ENCODE assay signal across 13 mouse cellular contexts in genomic region chr19:48240960-48241359, GRCm38 (mm10). TPM values are rescaled to one million over a fixed set of nuclear protein-coding genes. Genes with fewer than 3 reads are reported as not detected.
A peak's percentile ranks its signal among the peaks of the same experiment; 100 is the strongest.
DNase-seq lines count a peak whose midpoint lies in the region; ATAC-seq lines count a peak whose summit lies in the region.
"Had no signal": no experiment of that assay in that cellular context is flagged by ENCODE, and none has a peak within 500 bp of the region (broad histone marks: within the 10 kb centered on the region; RNA-seq: fewer than 3 reads in every experiment).

No protein-coding gene starts in this region.

- 34% methylated on average over 2 of the region's 2 CpGs for WGBS in hindbrain, embryonic 12.5 days
- 25% methylated on average over 2 of the region's 2 CpGs for WGBS in midbrain, embryonic 12.5 days
- WGBS in heart, embryonic 10.5 days = 57% methylated on average over 2 of the region's 2 CpGs

- H3K4me3 ChIP-seq in hindbrain, embryonic 12.5 days = no peak overlapping the region
- H3K4me3 ChIP-seq in midbrain, embryonic 12.5 days = no peak overlapping the region
- no peak overlapping the region for H3K4me3 ChIP-seq in heart, embryonic 10.5 days
- H3K4me3 ChIP-seq: limb, embryonic 10.5 days had no signal

- peaks cover 13% of the 10 kb centered on the region; the same call in 1 of the 2 replicates for H3K27me3 ChIP-seq in hindbrain, embryonic 12.5 days
- peaks cover 13% of the 10 kb centered on the region for H3K27me3 ChIP-seq in midbrain, embryonic 12.5 days
- no peaks in the 10 kb centered on the region for H3K27me3 ChIP-seq in heart, embryonic 10.5 days (ENCODE audit: insufficient read depth, poor library complexity, severe bottlenecking)

- DNase-seq in left cerebral cortex, adult 11 months (ENCODE audit: low spot score) = peak; percentile 36
- DNase-seq in left cerebral cortex, adult 18-20 months (ENCODE audit: low spot score in 2 of 2) = no peak
- peak; percentile 59 for DNase-seq in embryo, embryonic 11 days
- DNase-seq in heart, embryonic 10.5 days (ENCODE audit: low spot score) = no peak
- DNase-seq in heart, adult 9 months (ENCODE audit: low spot score in 2 of 2) = no peak
- DNase-seq in gastrocnemius, postnatal 10 days = no peak
- DNase-seq: kidney, adult 9 months; lung, adult 18-20 months had no signal

- H3K4me1 ChIP-seq in hindbrain, embryonic 12.5 days = peaks cover 22% of the 10 kb centered on the region
- peaks cover 34% of the 10 kb centered on the region for H3K4me1 ChIP-seq in midbrain, embryonic 12.5 days
- no peaks in the 10 kb centered on the region for H3K4me1 ChIP-seq in heart, embryonic 10.5 days

- H3K36me3 ChIP-seq in hindbrain, embryonic 12.5 days = no peaks in the 10 kb centered on the region
- H3K36me3 ChIP-seq in midbrain, embryonic 12.5 days = no peaks in the 10 kb centered on the region
- H3K36me3 ChIP-seq in heart, embryonic 10.5 days = no peaks in the 10 kb centered on the region
- H3K36me3 ChIP-seq: limb, embryonic 10.5 days had no signal

- H3K9ac ChIP-seq in hindbrain, embryonic 12.5 days = no peak overlapping the region
- H3K9ac ChIP-seq in midbrain, embryonic 12.5 days (replicated peaks) = no peak overlapping the region

- no peak overlapping the region for H3K27ac ChIP-seq in hindbrain, embryonic 12.5 days
- no peak overlapping the region for H3K27ac ChIP-seq in midbrain, embryonic 12.5 days (replicated peaks)
- H3K27ac ChIP-seq in heart, embryonic 10.5 days = no peak overlapping the region
- H3K27ac ChIP-seq: limb, embryonic 10.5 days had no signal

- no peak overlapping the region for H3K4me2 ChIP-seq in hindbrain, embryonic 12.5 days (replicated peaks)
- 0 out of 2 replicates have a peak overlapping the region, but pooled peaks have one; percentile 7 for H3K4me2 ChIP-seq in midbrain, embryonic 12.5 days (replicated peaks)

- no peaks in the 10 kb centered on the region for H3K9me3 ChIP-seq in hindbrain, embryonic 12.5 days (replicated peaks)
- H3K9me3 ChIP-seq in midbrain, embryonic 12.5 days = no peaks in the 10 kb centered on the region
- H3K9me3 ChIP-seq in heart, embryonic 10.5 days = no peaks in the 10 kb centered on the region
- H3K9me3 ChIP-seq: limb, embryonic 10.5 days had no signal

- ATAC-seq in hindbrain, embryonic 12.5 days (ENCODE audit: low FRiP score) = peak; percentile 69
- peak; percentile 86 for ATAC-seq in midbrain, embryonic 12.5 days (ENCODE audit: low FRiP score, low read depth)

RNA-seq across cellular contexts. Expression of gene Sorcs3, which starts 35.1 kb away (rescaled TPM):
- total RNA-seq in left cerebral cortex, adult 18-20 months (2021) = 10 to 100 TPM; 37.6 to 38.1 TPM
- polyA plus RNA-seq in hindbrain, embryonic 12.5 days (2016; fragmentation: Nextera tagmentation; extraction: Ambion mirVana) = 7.4 and 7.6 TPM in 2 replicates
- polyA plus RNA-seq in midbrain, embryonic 12.5 days (2016; fragmentation: Nextera tagmentation; extraction: Ambion mirVana) = 6.6 TPM in 2 replicates
- 0.49 and 0.57 TPM in 2 replicates for polyA plus RNA-seq in heart, embryonic 10.5 days (2016; fragmentation: Nextera tagmentation; extraction: Ambion mirVana)
- total RNA-seq in gastrocnemius, postnatal 10 days (2021) = under 1 TPM; 0.07 to 0.14 TPM
- total RNA-seq: gastrocnemius, adult 18-20 months; megakaryocyte-erythroid progenitor cell, adult 5-6 weeks had no signal

Comparison
In these comparisons a context has a peak if more than half of its experiments do, and no peak if none do; other contexts are left out.
1. DNase-seq: peak in left cerebral cortex, adult 11 months (single experiment) and embryo, embryonic 11 days (single experiment); none in left cerebral cortex, adult 18-20 months (0 of 2), heart, embryonic 10.5 days (single experiment), heart, adult 9 months (0 of 2) and gastrocnemius, postnatal 10 days (single experiment).